Mouse (Mus musculus): ENCODE data around the gene Agpat2.

DNA sequence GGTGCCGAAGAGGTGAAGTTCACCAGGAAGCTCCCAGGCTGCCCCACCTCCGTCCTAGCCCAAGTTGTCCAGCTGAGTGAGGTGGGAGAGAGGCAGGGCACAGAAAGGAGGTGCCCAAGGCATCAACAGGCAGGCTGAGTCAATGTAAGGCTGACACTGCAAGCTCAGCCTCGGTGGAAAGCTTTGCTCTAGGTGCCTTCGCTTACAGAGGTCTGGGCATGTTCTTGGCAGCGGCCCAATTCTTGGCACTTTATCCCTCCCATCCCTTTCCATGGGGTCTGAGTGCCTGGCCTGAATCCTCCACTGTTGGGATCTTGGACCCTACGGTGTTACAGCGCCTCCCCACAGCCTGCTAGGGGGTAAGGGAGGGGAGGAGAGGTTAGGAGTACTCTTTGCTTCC lies 21.5 kb downstream of the Agpat2 start:
- TF ChIP-seq ZNF384 (IDR thresholded peaks at IDR 0.05; ENCODE audit: low read depth, low read length) (no peak), CHD2 (IDR thresholded peaks at IDR 0.05; ENCODE audit: low read depth, low read length) (no peak), ZC3H11A (IDR thresholded peaks at IDR 0.05; ENCODE audit: borderline replicate concordance, low read depth, low read length) (no peak)
